Mouse (Mus musculus) liver, embryonic 14.5 days (tissue): ENCODE measurements at regions not wholly inside any gene's neighbourhood (a gene's known extent, or its start where the extent isn't known, plus 50 kb on each side); places are given as distances from the start of the nearest gene placed in this dataset.

Source experiments
- CTCF ChIP-seq: IDR thresholded peaks from 2 replicates; pipeline ENCODE4 v1.5.1; 2016; ENCODE audit warnings: antibody characterized with exemption, low read depth, control low read depth
- EP300 ChIP-seq: IDR thresholded peaks from 2 replicates; pipeline ENCODE4 v1.6.1; 2016; ENCODE audit warnings: antibody characterized with exemption, low read depth

- TF ChIP-seq EP300, result no peak
- no peak for TF ChIP-seq CTCF
Measured at GRCm38 (mm10) chr5:64537113-64537780, 265.9 kb upstream of the Klf3 start.
